Mouse (Mus musculus) heart, adult 2 months (tissue): ENCODE measurements around the gene Taf11.

ENCODE experiments used
- CTCF ChIP-seq: fragments of 200-600 bp; IDR thresholded peaks from 2 replicates; pipeline ENCODE4 v1.8.1; 2022; ENCODE audit warnings: antibody characterized with exemption, mild to moderate bottlenecking, moderate library complexity
- EP300 ChIP-seq: fragments of 200-500 bp; IDR thresholded peaks from 2 replicates; pipeline ENCODE4 v1.6.1; 2011; ENCODE audit warnings: low read depth, low read length, control low read depth; ENCODE audit not compliant: insufficient read depth
- POLR2A ChIP-seq: fragments of 200-500 bp; IDR thresholded peaks from 2 replicates; pipeline ENCODE4 v1.6.1; 2011; ENCODE audit warnings: mild to moderate bottlenecking, low read depth, low read length, control low read depth; ENCODE audit not compliant: insufficient read depth

- TF ChIP-seq POLR2A (no peak), CTCF (no peak), EP300 (no peak)
Measured at GRCm38 (mm10) chr17:27934136-27934910, 24.7 kb upstream of the Taf11 start.
